Mouse (Mus musculus) kidney, embryonic 15.5 days (tissue): Measurements from ENCODE around the gene Ddx47. TPM values are rescaled to one million over a fixed set of nuclear protein-coding genes. Genes with fewer than 3 reads are reported as not detected.

ENCODE experiments used
- polyA plus RNA-seq: library from polyadenylated mRNA; unstranded; fragments of >200 nt; fragmentation: Nextera tagmentation; extraction: Ambion mirVana; gene quantifications from 2 replicates; pipeline ENCODE4 v1.2.1, GENCODE M21; 2015

The Ddx47 gene
- polyA plus RNA-seq, 1 experiment from 2014 or later, result 118 TPM

Other genes starting within 250 kb of the Ddx47 start
- 11.0 and 11.8 TPM in 2 replicates for gene Dusp16, start 219.0 kb upstream of the Ddx47 start, polyA plus RNA-seq
- 2.3 and 3.1 TPM in 2 replicates for gene Crebl2, start 181.5 kb upstream of the Ddx47 start, polyA plus RNA-seq
- 11.0 and 12.3 TPM in 2 replicates for gene Gpr19, start 113.0 kb upstream of the Ddx47 start, polyA plus RNA-seq
- 15.9 and 17.6 TPM in 2 replicates for gene Cdkn1b, start 91.2 kb upstream of the Ddx47 start, polyA plus RNA-seq
- gene Apold1, start 29.9 kb upstream of the Ddx47 start, polyA plus RNA-seq, result 3.9 and 4.6 TPM in 2 replicates
- 13.8 and 14.0 TPM in 2 replicates for gene Gprc5a, start 54.0 kb downstream of the Ddx47 start, polyA plus RNA-seq
- gene Gprc5d, start 106.7 kb downstream of the Ddx47 start, polyA plus RNA-seq, result not detected in 2 replicates
- 35.5 and 37.4 TPM in 2 replicates for gene Fam234b, start 186.4 kb downstream of the Ddx47 start, polyA plus RNA-seq
- 27.1 and 28.0 TPM in 2 replicates for gene Hebp1, start 186.4 kb downstream of the Ddx47 start, polyA plus RNA-seq
- gene Gsg1, start 242.7 kb downstream of the Ddx47 start, polyA plus RNA-seq, result 0.63 and 0.71 TPM in 2 replicates